Mouse (Mus musculus): ENCODE measurements at regions not wholly inside any gene's neighbourhood (a gene's known extent, or its start where the extent isn't known, plus 50 kb on each side); places are given as distances from the start of the nearest gene placed in this dataset.
A peak's percentile ranks its signal among the peaks of the same experiment; 100 is the strongest.

GRCm38 (mm10) chr2:74106472-74106871 is 195.3 kb upstream of the Atp5g3 start:
- DNase-seq (ENCODE audit: low spot score) = no peak

- DNase-seq (ENCODE audit: low spot score) = no peak
Observed at GRCm38 (mm10) chr2:74099671-74100372, 188.7 kb upstream of the Atp5g3 start.

- no peak for DNase-seq (ENCODE audit: low spot score)
Observed at GRCm38 (mm10) chr2:74096809-74097208, 185.7 kb upstream of the Atp5g3 start.

- no peak for DNase-seq (ENCODE audit: low spot score)
Observed at GRCm38 (mm10) chr2:74093494-74093893, 182.4 kb upstream of the Atp5g3 start.

GRCm38 (mm10) chr2:74087375-74087774 is 176.2 kb upstream of the Atp5g3 start:
- DNase-seq (ENCODE audit: low spot score) = no peak

- DNase-seq (ENCODE audit: low spot score) = no peak
Observed at GRCm38 (mm10) chr2:74084971-74085370, 173.8 kb upstream of the Atp5g3 start.

- no peak for DNase-seq (ENCODE audit: low spot score)
Observed at GRCm38 (mm10) chr2:74076774-74077173, 165.6 kb upstream of the Atp5g3 start.

GRCm38 (mm10) chr2:74075566-74075965 is 164.4 kb upstream of the Atp5g3 start:
- no peak for DNase-seq (ENCODE audit: low spot score)

GRCm38 (mm10) chr2:74073396-74073795 is 162.3 kb upstream of the Atp5g3 start:
- no peak for DNase-seq (ENCODE audit: low spot score)

GRCm38 (mm10) chr2:74066652-74067051 is 155.5 kb upstream of the Atp5g3 start:
- peak; percentile 27 for DNase-seq (ENCODE audit: low spot score)

GRCm38 (mm10) chr2:74064369-74064768 is 153.2 kb upstream of the Atp5g3 start:
- no peak for DNase-seq (ENCODE audit: low spot score)

GRCm38 (mm10) chr2:74063777-74064176 is 152.7 kb upstream of the Atp5g3 start:
- DNase-seq (ENCODE audit: low spot score) = no peak

GRCm38 (mm10) chr2:74063302-74063701 is 152.2 kb upstream of the Atp5g3 start:
- no peak for DNase-seq (ENCODE audit: low spot score)

- DNase-seq (ENCODE audit: low spot score) = no peak
Observed at GRCm38 (mm10) chr2:74042430-74042829, 131.3 kb upstream of the Atp5g3 start.

- DNase-seq (ENCODE audit: low spot score) = no peak
Observed at GRCm38 (mm10) chr2:74039580-74039979, 128.5 kb upstream of the Atp5g3 start.

- no peak for DNase-seq (ENCODE audit: low spot score)
Observed at GRCm38 (mm10) chr2:74036043-74036442, 124.9 kb upstream of the Atp5g3 start.

GRCm38 (mm10) chr2:74032177-74033021 is 121.3 kb upstream of the Atp5g3 start:
- no peak for DNase-seq (ENCODE audit: low spot score)

- no peak for DNase-seq (ENCODE audit: low spot score)
Observed at GRCm38 (mm10) chr2:74029938-74030337, 118.8 kb upstream of the Atp5g3 start.

- DNase-seq (ENCODE audit: low spot score) = no peak
Observed at GRCm38 (mm10) chr2:74027404-74028104, 116.4 kb upstream of the Atp5g3 start.

- no peak for DNase-seq (ENCODE audit: low spot score)
Observed at GRCm38 (mm10) chr2:74015146-74015545, 104.0 kb upstream of the Atp5g3 start.

GRCm38 (mm10) chr2:74014201-74014600 is 103.1 kb upstream of the Atp5g3 start:
- no peak for DNase-seq (ENCODE audit: low spot score)

GRCm38 (mm10) chr2:73998531-73998930 is 87.4 kb upstream of the Atp5g3 start:
- DNase-seq (ENCODE audit: low spot score) = no peak
